Comparison of ENCODE assay signal across 26 mouse cellular contexts in the genomic region with DNA sequence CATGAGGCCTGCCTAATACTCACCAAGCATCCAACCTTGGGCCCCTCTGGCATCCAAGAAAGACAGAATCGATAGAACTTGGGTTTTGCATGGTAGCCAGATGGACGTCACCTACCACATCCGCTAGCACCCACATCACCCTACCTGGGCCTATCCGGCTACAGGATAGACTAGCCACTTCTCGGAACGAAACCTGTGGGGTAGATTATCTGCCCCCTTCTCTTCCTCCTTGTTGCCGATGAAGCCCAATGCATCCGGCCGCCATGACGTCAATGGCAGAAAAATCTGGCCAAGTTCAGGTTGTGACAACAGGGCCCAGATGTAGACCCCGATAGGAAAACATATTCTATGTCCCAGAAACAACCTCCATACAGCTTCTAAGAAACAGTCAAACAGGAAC. TPM values are rescaled to one million over a fixed set of nuclear protein-coding genes. Genes with fewer than 3 reads are reported as not detected.
DNase-seq lines count a peak whose midpoint lies in the region; ATAC-seq lines count a peak whose summit lies in the region.
"Had no signal": no experiment of that assay in that cellular context is flagged by ENCODE, and none has a peak within 500 bp of the region (broad histone marks: within the 10 kb centered on the region; RNA-seq: fewer than 3 reads in every experiment).

No protein-coding gene starts in this region.

- H3K36me3 ChIP-seq in hindbrain, embryonic 16.5 days (ENCODE audit: control insufficient read depth, insufficient read depth, low read length), result peaks cover 2% of the 10 kb centered on the region; the same call in 1 of the 2 replicates
- H3K36me3 ChIP-seq: forebrain, embryonic 15.5 days had no signal

- H3K27me3 ChIP-seq in hindbrain, embryonic 16.5 days (replicated peaks; ENCODE audit: control insufficient read depth, insufficient read depth, low read length), result no peaks in the 10 kb centered on the region
- H3K27me3 ChIP-seq: embryonic facial prominence, embryonic 12.5 days; forebrain, embryonic 13.5 days; forebrain, embryonic 15.5 days had no signal

- DNase-seq in CD4-positive, CD25-positive, alpha-beta regulatory T cell, adult 2 months (ENCODE audit: low read depth, low spot score), result peak; percentile 86
- no peak for DNase-seq in ovary, postnatal 10 days (ENCODE audit: low spot score)
- no peak for DNase-seq in gastrocnemius, adult 8-10 months (ENCODE audit: low spot score in 2 of 2)
- DNase-seq: adrenal gland, adult 2 months; adrenal gland, postnatal 10 days; adrenal gland, postnatal 36 days; cerebellum, adult 11-12 months; cerebellum, adult 2 months; cerebellum, adult 9-10 months; cerebellum, postnatal 10 days; cerebellum, postnatal 25 days; forebrain, postnatal 0 days had no signal

- 95% methylated on average over 11 of the region's 11 CpGs for WGBS in hindbrain, embryonic 16.5 days

- no peak overlapping the region for H3K9ac ChIP-seq in hindbrain, embryonic 16.5 days (ENCODE audit: low read depth, low read length)
- H3K9ac ChIP-seq: embryonic facial prominence, embryonic 12.5 days; forebrain, embryonic 13.5 days; forebrain, embryonic 15.5 days; forebrain, postnatal 0 days had no signal

- no peak overlapping the region for H3K4me3 ChIP-seq in hindbrain, embryonic 16.5 days (ENCODE audit: low read length)
- H3K4me3 ChIP-seq: embryonic facial prominence, embryonic 10.5 days; embryonic facial prominence, embryonic 12.5 days; forebrain, embryonic 13.5 days; forebrain, embryonic 15.5 days had no signal

- no peak overlapping the region for H3K27ac ChIP-seq in hindbrain, embryonic 16.5 days (ENCODE audit: low read depth, low read length)
- H3K27ac ChIP-seq: embryonic facial prominence, embryonic 10.5 days; embryonic facial prominence, embryonic 12.5 days; forebrain, embryonic 13.5 days; forebrain, embryonic 15.5 days had no signal

- peak; percentile 72 for ATAC-seq in CD4-positive, CD25-positive, alpha-beta regulatory T cell, adult 4 months
- peak; percentile 70 for ATAC-seq in activated CD4-positive, CD25-positive, alpha-beta regulatory T cell, adult 4 months
- peak; percentile 75 for ATAC-seq in inflammation-experienced regulatory T-cells, adult 6 months
- ATAC-seq in hindbrain, embryonic 16.5 days, result no peak
- ATAC-seq: forebrain, embryonic 13.5 days; forebrain, embryonic 15.5 days; forebrain, postnatal 0 days had no signal

- no peaks in the 10 kb centered on the region for H3K4me1 ChIP-seq in hindbrain, embryonic 16.5 days (ENCODE audit: control insufficient read depth, insufficient read depth, low read depth, low read length)
- H3K4me1 ChIP-seq: embryonic facial prominence, embryonic 10.5 days; embryonic facial prominence, embryonic 12.5 days; forebrain, embryonic 13.5 days; forebrain, embryonic 15.5 days had no signal

- no peak overlapping the region for H3K4me2 ChIP-seq in hindbrain, embryonic 16.5 days (ENCODE audit: low read length)
- H3K4me2 ChIP-seq: embryonic facial prominence, embryonic 12.5 days; forebrain, embryonic 13.5 days; forebrain, embryonic 15.5 days had no signal

- H3K9me3 ChIP-seq in hindbrain, embryonic 16.5 days (ENCODE audit: control insufficient read depth, low read length), result no peaks in the 10 kb centered on the region
- H3K9me3 ChIP-seq: embryonic facial prominence, embryonic 10.5 days; embryonic facial prominence, embryonic 12.5 days; forebrain, embryonic 13.5 days; forebrain, embryonic 15.5 days had no signal

RNA-seq across cellular contexts. Expression of gene Ppp1r3f, which starts 9.8 kb away (rescaled TPM):
- polyA plus RNA-seq in CD4-positive, CD25-positive, alpha-beta regulatory T cell, adult 4 months (2017; shearing (Covaris generic)), result 1 to 10 TPM; 3.4 to 9.2 TPM
- polyA plus RNA-seq in activated CD4-positive, CD25-positive, alpha-beta regulatory T cell, adult 4 months (2017; shearing (Covaris generic)), result 1 to 10 TPM; 4.4 to 6.5 TPM
- polyA plus RNA-seq in inflammation-experienced regulatory T-cells, adult 6 months (2017; shearing (Covaris generic)), result 1 to 10 TPM; 3.8 to 6.3 (median 5.2) TPM
- total RNA-seq in gastrocnemius, adult 8-10 months (2022), result 1 to 10 TPM; 2.4 to 4.7 (median 4.3) TPM
- polyA plus RNA-seq in hindbrain, embryonic 16.5 days (2015; fragmentation: Nextera tagmentation; extraction: Ambion mirVana), result 7.1 and 8.7 TPM in 2 replicates

RNA-seq across cellular contexts. Expression of gene Foxp3, which starts 10.4 kb away (rescaled TPM):
- 10 to 100 TPM; 48.7 to 55.3 TPM for polyA plus RNA-seq in CD4-positive, CD25-positive, alpha-beta regulatory T cell, adult 4 months (2017; shearing (Covaris generic))
- polyA plus RNA-seq in activated CD4-positive, CD25-positive, alpha-beta regulatory T cell, adult 4 months (2017; shearing (Covaris generic)), result 10 to 100 TPM; 31.5 to 37.6 TPM
- polyA plus RNA-seq in inflammation-experienced regulatory T-cells, adult 6 months (2017; shearing (Covaris generic)), result 10 to 100 TPM; 17.9 to 43.3 (median 29.6) TPM
- under 1 TPM in 2 of 4 experiments, not detected in 2; 0.19 to 0.59 TPM for total RNA-seq in gastrocnemius, adult 8-10 months (2022)
- 0.06 and 0.18 TPM in 2 replicates for polyA plus RNA-seq in hindbrain, embryonic 16.5 days (2015; fragmentation: Nextera tagmentation; extraction: Ambion mirVana)
- total RNA-seq: adrenal gland, adult 2 months; adrenal gland, postnatal 36 days; forebrain, postnatal 0 days had no signal
- polyA plus RNA-seq: cortical plate, adult 2 months; embryonic facial prominence, embryonic 12.5 days; embryonic facial prominence, embryonic 14.5 days; forebrain, embryonic 11.5 days; forebrain, embryonic 13.5 days had no signal

RNA-seq across cellular contexts. Expression of gene Ccdc22, which starts 21.4 kb away (rescaled TPM):
- 10 to 100 TPM; 14.0 to 27.4 TPM for polyA plus RNA-seq in CD4-positive, CD25-positive, alpha-beta regulatory T cell, adult 4 months (2017; shearing (Covaris generic))
- 1 to 10 TPM; 7.3 to 9.1 TPM for polyA plus RNA-seq in activated CD4-positive, CD25-positive, alpha-beta regulatory T cell, adult 4 months (2017; shearing (Covaris generic))
- 10 to 100 TPM in 1 of 3 experiments, 1 to 10 TPM in 2; 6.3 to 12.1 (median 8.4) TPM for polyA plus RNA-seq in inflammation-experienced regulatory T-cells, adult 6 months (2017; shearing (Covaris generic))
- 10 to 100 TPM; 10.1 to 13.8 (median 11.6) TPM for total RNA-seq in gastrocnemius, adult 8-10 months (2022)
- polyA plus RNA-seq in hindbrain, embryonic 16.5 days (2015; fragmentation: Nextera tagmentation; extraction: Ambion mirVana), result 28.0 and 29.5 TPM in 2 replicates

RNA-seq across cellular contexts. Expression of gene Cacna1f, which starts 23.0 kb away (rescaled TPM):
- polyA plus RNA-seq in CD4-positive, CD25-positive, alpha-beta regulatory T cell, adult 4 months (2017; shearing (Covaris generic)), result not detected
- polyA plus RNA-seq in activated CD4-positive, CD25-positive, alpha-beta regulatory T cell, adult 4 months (2017; shearing (Covaris generic)), result not detected
- not detected for polyA plus RNA-seq in inflammation-experienced regulatory T-cells, adult 6 months (2017; shearing (Covaris generic))
- total RNA-seq in gastrocnemius, adult 8-10 months (2022), result not detected
- 0.20 and 0.27 TPM in 2 replicates for polyA plus RNA-seq in hindbrain, embryonic 16.5 days (2015; fragmentation: Nextera tagmentation; extraction: Ambion mirVana)
- total RNA-seq: adrenal gland, postnatal 10 days; ES-E14; MEL had no signal
- polyA plus RNA-seq: adrenal gland, adult 2 months; C2C12; forebrain, embryonic 11.5 days had no signal

RNA-seq across cellular contexts. Expression of gene Syp, which starts 54.4 kb away (rescaled TPM):
- polyA plus RNA-seq in CD4-positive, CD25-positive, alpha-beta regulatory T cell, adult 4 months (2017; shearing (Covaris generic)), result 1 to 10 TPM; 9.3 TPM
- 1 to 10 TPM; 5.8 to 7.5 TPM for polyA plus RNA-seq in activated CD4-positive, CD25-positive, alpha-beta regulatory T cell, adult 4 months (2017; shearing (Covaris generic))
- 1 to 10 TPM; 1.8 to 7.0 (median 7.0) TPM for polyA plus RNA-seq in inflammation-experienced regulatory T-cells, adult 6 months (2017; shearing (Covaris generic))
- 1 to 10 TPM in 3 of 4 experiments, under 1 TPM in 1; 0.73 to 4.3 (median 2.2) TPM for total RNA-seq in gastrocnemius, adult 8-10 months (2022)
- polyA plus RNA-seq in hindbrain, embryonic 16.5 days (2015; fragmentation: Nextera tagmentation; extraction: Ambion mirVana), result 249 and 292 TPM in 2 replicates

Comparison
In these comparisons a context has a peak if more than half of its experiments do, and no peak if none do; other contexts are left out.
1. RNA of gene Foxp3, which starts 10.4 kb away (polyA plus RNA-seq): 48.7 to 55.3 TPM in CD4-positive, CD25-positive, alpha-beta regulatory T cell, adult 4 months, 31.5 to 37.6 TPM in activated CD4-positive, CD25-positive, alpha-beta regulatory T cell, adult 4 months and 17.9 to 43.3 TPM in inflammation-experienced regulatory T-cells, adult 6 months; 0.06 to 0.18 TPM in hindbrain, embryonic 16.5 days; every median in the first group is over 10 times any median in the second.